10 mouse cellular contexts compared by ENCODE assay signal in the genomic region with DNA sequence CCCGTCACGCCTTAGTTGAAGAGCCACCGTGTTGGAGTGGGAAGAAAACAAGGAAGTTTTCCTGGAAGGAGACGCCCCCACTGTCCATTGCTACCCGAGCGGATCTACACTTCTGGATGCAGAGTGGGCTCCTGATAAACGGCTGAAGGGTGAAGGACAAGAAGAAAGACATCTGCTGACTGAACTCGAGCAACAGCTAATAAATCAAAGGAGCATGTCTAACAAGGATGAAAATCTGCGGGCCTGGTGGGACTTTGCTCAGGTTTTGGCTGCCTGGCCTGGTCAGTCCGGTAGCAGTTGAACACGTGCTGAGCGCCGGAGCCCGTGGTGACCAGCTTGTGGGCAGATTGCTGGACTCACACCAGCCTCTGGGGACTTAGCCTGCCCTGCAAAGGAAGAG. TPM values are rescaled to one million over a fixed set of nuclear protein-coding genes. Genes with fewer than 3 reads are reported as not detected.
DNase-seq lines count a peak whose midpoint lies in the region; ATAC-seq and TF ChIP-seq lines count a peak whose summit lies in the region.
"Had no signal": no experiment of that assay in that cellular context is flagged by ENCODE, and none has a peak within 500 bp of the region (broad histone marks: within the 10 kb centered on the region; RNA-seq: fewer than 3 reads in every experiment).

No protein-coding gene starts in this region.

- TF ChIP-seq POLR2A in myocyte (IDR thresholded peaks at IDR 0.05; ENCODE audit: insufficient read length, low read depth) = no peak

- H3K4me2 ChIP-seq in hindbrain, embryonic 11.5 days (replicated peaks; ENCODE audit: low read depth, low read length) = no peak overlapping the region
- peak overlapping the region; percentile 43 for H3K4me2 ChIP-seq in embryonic facial prominence, embryonic 14.5 days (ENCODE audit: low read depth, low read length)
- H3K4me2 ChIP-seq in kidney, embryonic 14.5 days (replicated peaks; ENCODE audit: low read depth, low read length) = peak overlapping the region; percentile 46
- peak overlapping the region; percentile 10 for H3K4me2 ChIP-seq in myocyte (ENCODE audit: low read depth)

- H3K4me3 ChIP-seq in hindbrain, embryonic 10.5 days = peak overlapping the region; percentile 34
- H3K4me3 ChIP-seq in hindbrain, embryonic 11.5 days (ENCODE audit: low read depth, low read length) = no peak overlapping the region
- H3K4me3 ChIP-seq in embryonic facial prominence, embryonic 14.5 days (ENCODE audit: low read depth, low read length) = no peak overlapping the region
- H3K4me3 ChIP-seq in kidney, embryonic 14.5 days (ENCODE audit: low read length) = peak overlapping the region; percentile 20; the same call in 1 of the 2 replicates
- H3K4me3 ChIP-seq in myocyte = no peak overlapping the region

- H3K27me3 ChIP-seq in hindbrain, embryonic 10.5 days (ENCODE audit: insufficient read depth, poor library complexity, severe bottlenecking) = no peaks in the 10 kb centered on the region
- no peaks in the 10 kb centered on the region for H3K27me3 ChIP-seq in hindbrain, embryonic 11.5 days (ENCODE audit: control insufficient read depth, insufficient read depth, low read length)
- H3K27me3 ChIP-seq in embryonic facial prominence, embryonic 14.5 days (replicated peaks; ENCODE audit: control insufficient read depth, insufficient read depth, low read length) = no peaks in the 10 kb centered on the region
- no peaks in the 10 kb centered on the region; the same call in 1 of the 2 replicates for H3K27me3 ChIP-seq in kidney, embryonic 14.5 days (ENCODE audit: control insufficient read depth, insufficient read depth, low read length)
- H3K27me3 ChIP-seq in myocyte (ENCODE audit: control insufficient read depth, insufficient read depth, insufficient read length) = no peaks in the 10 kb centered on the region
- H3K27me3 ChIP-seq: Patski had no signal

- no peak for ATAC-seq in hindbrain, embryonic 11.5 days (ENCODE audit: low FRiP score)
- no peak for ATAC-seq in embryonic facial prominence, embryonic 14.5 days (ENCODE audit: low read depth)
- ATAC-seq in kidney, embryonic 14.5 days (ENCODE audit: low FRiP score, low TSS enrichment) = peak; percentile 51
- ATAC-seq in inflammation-experienced regulatory T-cells, adult 6 months = no peak
- ATAC-seq: Patski had no signal

- no peaks in the 10 kb centered on the region for H3K36me3 ChIP-seq in hindbrain, embryonic 10.5 days
- no peaks in the 10 kb centered on the region for H3K36me3 ChIP-seq in hindbrain, embryonic 11.5 days (ENCODE audit: control insufficient read depth, insufficient read depth, low read length)
- no peaks in the 10 kb centered on the region for H3K36me3 ChIP-seq in embryonic facial prominence, embryonic 14.5 days (ENCODE audit: control insufficient read depth, insufficient read depth, low read length)
- H3K36me3 ChIP-seq in kidney, embryonic 14.5 days (ENCODE audit: control insufficient read depth, insufficient read depth, low read length) = no peaks in the 10 kb centered on the region
- no peaks in the 10 kb centered on the region for H3K36me3 ChIP-seq in myocyte (ENCODE audit: control insufficient read depth, insufficient read depth)

- H3K79me2 ChIP-seq in myocyte (ENCODE audit: control insufficient read depth, insufficient read depth) = no peaks in the 10 kb centered on the region

- no peak for DNase-seq in hindbrain, embryonic 10.5 days (ENCODE audit: low spot score)
- DNase-seq in hindbrain, embryonic 11.5 days (ENCODE audit: low spot score) = no peak
- no peak for DNase-seq in embryonic facial prominence, embryonic 14.5 days (ENCODE audit: low spot score)
- no peak for DNase-seq in thymus, postnatal 4 days
- no peak for DNase-seq in ovary, postnatal 14 days (ENCODE audit: low spot score)

- H3K27ac ChIP-seq in hindbrain, embryonic 10.5 days = 0 out of 2 replicates have a peak overlapping the region, but pooled peaks have one; percentile 0
- no peak overlapping the region for H3K27ac ChIP-seq in hindbrain, embryonic 11.5 days (ENCODE audit: low read depth, low read length)
- no peak overlapping the region for H3K27ac ChIP-seq in embryonic facial prominence, embryonic 14.5 days (replicated peaks; ENCODE audit: low read depth, low read length)
- H3K27ac ChIP-seq in kidney, embryonic 14.5 days (ENCODE audit: low read depth, low read length) = no peak overlapping the region; the same call in 1 of the 2 replicates

- H3K9ac ChIP-seq in hindbrain, embryonic 11.5 days (ENCODE audit: low read depth, low read length) = no peak overlapping the region
- no peak overlapping the region for H3K9ac ChIP-seq in embryonic facial prominence, embryonic 14.5 days (ENCODE audit: low read depth, low read length)
- H3K9ac ChIP-seq in kidney, embryonic 14.5 days (ENCODE audit: low read depth, low read length) = no peak overlapping the region; the same call in 1 of the 2 replicates

- 70% methylated on average over 14 of the region's 14 CpGs for WGBS in hindbrain, embryonic 10.5 days
- WGBS in hindbrain, embryonic 11.5 days = 62% methylated on average over 14 of the region's 14 CpGs
- 51% methylated on average over 14 of the region's 14 CpGs for WGBS in embryonic facial prominence, embryonic 14.5 days
- WGBS in kidney, embryonic 14.5 days = 15% methylated on average over 14 of the region's 14 CpGs

- peaks cover 26% of the 10 kb centered on the region for H3K4me1 ChIP-seq in hindbrain, embryonic 10.5 days (replicated peaks)
- H3K4me1 ChIP-seq in hindbrain, embryonic 11.5 days (replicated peaks; ENCODE audit: control insufficient read depth, insufficient read depth, low read length) = peaks cover 5% of the 10 kb centered on the region
- H3K4me1 ChIP-seq in embryonic facial prominence, embryonic 14.5 days (ENCODE audit: control insufficient read depth, insufficient read depth, low read length) = 0 out of 2 replicates have a peak, but pooled peaks cover 4% of the 10 kb centered on the region
- H3K4me1 ChIP-seq in kidney, embryonic 14.5 days (ENCODE audit: control insufficient read depth, insufficient read depth, low read length) = peaks cover 9% of the 10 kb centered on the region; the same call in 1 of the 2 replicates

- no peak overlapping the region for H3ac ChIP-seq in myocyte (ENCODE audit: control insufficient read depth, insufficient read length)

- H3K9me3 ChIP-seq in hindbrain, embryonic 10.5 days = no peaks in the 10 kb centered on the region
- H3K9me3 ChIP-seq in hindbrain, embryonic 11.5 days (ENCODE audit: control insufficient read depth, low read length) = no peaks in the 10 kb centered on the region
- no peaks in the 10 kb centered on the region for H3K9me3 ChIP-seq in embryonic facial prominence, embryonic 14.5 days (ENCODE audit: control insufficient read depth, low read length)
- H3K9me3 ChIP-seq in kidney, embryonic 14.5 days (ENCODE audit: control insufficient read depth, low read length) = no peaks in the 10 kb centered on the region

TF ChIP-seq in myocyte, 11 proteins besides CTCF, POLR2A, EP300 and RAD21:
- TF ChIP-seq TCF3 (IDR thresholded peaks at IDR 0.05; ENCODE audit: insufficient read length, low read depth) (no peak), POLR2AphosphoS2 (IDR thresholded peaks at IDR 0.05; ENCODE audit: insufficient read length, low read depth) (no peak), SRF (IDR thresholded peaks at IDR 0.05; ENCODE audit: control insufficient read depth, insufficient read length, low read depth) (no peak), TCF12 (IDR thresholded peaks at IDR 0.05; ENCODE audit: insufficient read depth, poor library complexity, severe bottlenecking) (no peak), E2F4 (IDR thresholded peaks at IDR 0.05; ENCODE audit: insufficient read depth) (no peak), MYOG (IDR thresholded peaks at IDR 0.05; ENCODE audit: control insufficient read depth in 1 of 3, insufficient read depth in 1 of 3, insufficient read length in 2 of 3, low read depth in 2 of 3) (no peak), MAX (IDR thresholded peaks at IDR 0.05; ENCODE audit: low read depth) (no peak), REST (IDR thresholded peaks at IDR 0.05; ENCODE audit: insufficient read depth, insufficient read length) (no peak), MYOD1 (IDR thresholded peaks at IDR 0.05; ENCODE audit: control insufficient read depth in 1 of 3, insufficient read length in 2 of 3, low read depth in 2 of 3) (no peak)

RNA-seq across cellular contexts. Expression of a gene that starts 0.6 kb away (rescaled TPM):
- polyA plus RNA-seq in hindbrain, embryonic 10.5 days (2016; fragmentation: Nextera tagmentation; extraction: Ambion mirVana) = 1.1 and 2.0 TPM in 2 replicates
- 1.3 TPM in 2 replicates for polyA plus RNA-seq in hindbrain, embryonic 11.5 days (2014; fragmentation: Nextera tagmentation; extraction: Ambion mirVana)
- 3.2 and 3.5 TPM in 2 replicates for polyA plus RNA-seq in embryonic facial prominence, embryonic 14.5 days (2014; fragmentation: Nextera tagmentation; extraction: Ambion mirVana)
- polyA plus RNA-seq in kidney, embryonic 14.5 days (2014; fragmentation: Nextera tagmentation; extraction: Ambion mirVana) = 0.91 and 2.2 TPM in 2 replicates
- 0.24 TPM for polyA plus RNA-seq in myocyte (2012; fragmentation: generic; extraction: Trizol)
- polyA plus RNA-seq in inflammation-experienced regulatory T-cells, adult 6 months (2017; shearing (Covaris generic)) = not detected
- polyA plus RNA-seq: Patski had no signal

RNA-seq across cellular contexts. Expression of a gene that starts 29.1 kb away (rescaled TPM):
- polyA plus RNA-seq in hindbrain, embryonic 10.5 days (2016; fragmentation: Nextera tagmentation; extraction: Ambion mirVana) = not detected in 2 replicates
- polyA plus RNA-seq in hindbrain, embryonic 11.5 days (2014; fragmentation: Nextera tagmentation; extraction: Ambion mirVana) = not detected in 2 replicates
- polyA plus RNA-seq in embryonic facial prominence, embryonic 14.5 days (2014; fragmentation: Nextera tagmentation; extraction: Ambion mirVana) = not detected in 2 replicates
- not detected in 2 replicates for polyA plus RNA-seq in kidney, embryonic 14.5 days (2014; fragmentation: Nextera tagmentation; extraction: Ambion mirVana)
- polyA plus RNA-seq in myocyte (2012; fragmentation: generic; extraction: Trizol) = not detected
- not detected for polyA plus RNA-seq in inflammation-experienced regulatory T-cells, adult 6 months (2017; shearing (Covaris generic))
- polyA plus RNA-seq: limb, embryonic 11.5 days; Patski had no signal

RNA-seq across cellular contexts. Expression of a gene that starts 32.5 kb away (rescaled TPM):
- polyA plus RNA-seq in hindbrain, embryonic 10.5 days (2016; fragmentation: Nextera tagmentation; extraction: Ambion mirVana) = 0.59 and 0.81 TPM in 2 replicates
- polyA plus RNA-seq in hindbrain, embryonic 11.5 days (2014; fragmentation: Nextera tagmentation; extraction: Ambion mirVana) = 0.24 and 0.68 TPM in 2 replicates
- polyA plus RNA-seq in embryonic facial prominence, embryonic 14.5 days (2014; fragmentation: Nextera tagmentation; extraction: Ambion mirVana) = 0.50 and 0.58 TPM in 2 replicates
- polyA plus RNA-seq in kidney, embryonic 14.5 days (2014; fragmentation: Nextera tagmentation; extraction: Ambion mirVana) = 0.20 and 0.24 TPM in 2 replicates
- 1.6 TPM for polyA plus RNA-seq in myocyte (2012; fragmentation: generic; extraction: Trizol)
- polyA plus RNA-seq in inflammation-experienced regulatory T-cells, adult 6 months (2017; shearing (Covaris generic)) = under 1 TPM; 0.16 to 0.36 (median 0.33) TPM

Comparison
In these comparisons a context has a peak if more than half of its experiments do, and no peak if none do; other contexts are left out.
1. H3K4me3 ChIP-seq: peak in hindbrain, embryonic 10.5 days (single experiment) and kidney, embryonic 14.5 days (single experiment); none in hindbrain, embryonic 11.5 days (single experiment), embryonic facial prominence, embryonic 14.5 days (single experiment) and myocyte (single experiment).